Mouse (Mus musculus): ENCODE measurements at regions not wholly inside any gene's neighbourhood (a gene's known extent, or its start where the extent isn't known, plus 50 kb on each side); places are given as distances from the start of the nearest gene placed in this dataset.

GRCm38 (mm10) chr1:189458421-189458820, 56.3 kb upstream of the Kcnk2 start:
- no peak for DNase-seq

Data from B cell, adult 2 months (primary cell).